Mouse (Mus musculus) gastrocnemius, postnatal 4 days (tissue): ENCODE measurements around the gene Prrc2c. TPM values are rescaled to one million over a fixed set of nuclear protein-coding genes. Genes with fewer than 3 reads are reported as not detected.
A peak's percentile ranks its signal among the peaks of the same experiment; 100 is the strongest.
"Not testable (repeated sequence)": the region's sequence is repeated elsewhere in the genome, so short reads cannot be mapped to it uniquely, and the experiment has no call there.

Source experiments
- DNase-seq, 2 experiments: peaks; one replicate each; pipeline ENCODE4 v3.0.0; 2021 to 2022; ENCODE audit warnings: low spot score in 2 of 2, mixed read lengths in 2 of 2
- long read RNA-seq, 2 experiments: library from polyadenylated mRNA; stranded (forward); transcript quantifications; one replicate each; pipeline ENCODE4 v2.0.0; 2021
- total RNA-seq, 2 experiments: library from RNA; stranded (reverse); gene quantifications; 2 replicates each; pipeline ENCODE4 v1.2.3; 2021

Gene Prrc2c
- total RNA-seq, result 100 to 1,000 TPM; 137 to 139 TPM
- long read RNA-seq, experiment 1, partial matches to known transcripts, result 1 of 26 reads
- long read RNA-seq, experiment 1, other reads (novel, unspliced or antisense), result 25 of 26 reads
- long read RNA-seq, experiment 2, partial matches to known transcripts, result 2 of 19 reads
- long read RNA-seq, experiment 2, other reads (novel, unspliced or antisense), result 17 of 19 reads

DNA sequence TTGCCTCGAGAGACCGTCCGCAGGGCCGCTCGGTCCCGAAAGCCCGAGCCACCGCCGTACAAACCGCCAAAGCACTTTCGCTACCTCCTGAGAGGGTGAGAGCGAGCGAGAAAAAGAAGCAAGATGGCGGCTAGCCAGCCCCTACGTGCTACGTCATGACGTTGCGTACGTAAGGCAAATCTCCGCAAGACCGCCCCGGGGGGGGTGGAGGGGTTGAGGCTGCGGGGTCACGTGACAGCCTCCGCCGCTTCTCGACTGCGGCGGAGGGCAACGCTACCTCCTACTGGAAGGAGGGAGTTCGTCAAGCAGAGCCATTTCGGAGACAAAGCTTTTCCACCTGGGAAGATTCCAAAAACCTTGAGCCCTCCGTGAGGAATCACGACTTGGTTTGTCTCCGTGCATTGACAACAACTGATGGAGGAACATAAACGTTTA, at the start of gene Prrc2c:
Gene Prrc2c, minus strand, starts transcription at position 156 of the 435 bp plus-strand sequence.
- peak; percentile 100 for DNase-seq

DNA sequence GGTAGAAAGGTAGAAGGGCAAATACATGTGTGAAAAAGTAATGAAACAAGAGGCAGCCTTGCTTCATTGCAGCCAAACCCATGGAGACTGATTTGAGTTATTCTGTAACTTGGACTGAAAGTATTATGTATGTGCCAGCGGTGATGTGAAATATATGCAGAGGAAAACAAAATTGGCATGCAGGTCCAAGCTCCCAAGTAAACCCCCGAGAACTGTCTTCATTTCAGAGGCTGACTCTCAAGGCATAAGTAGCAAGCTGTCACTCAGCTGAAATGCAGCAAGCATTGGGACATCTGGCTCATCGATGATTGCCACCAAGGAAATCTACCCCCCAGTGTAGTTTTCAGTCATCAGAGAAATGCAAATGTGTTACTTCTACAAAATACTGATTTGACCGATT, 44.9 kb upstream of the Prrc2c start:
- DNase-seq, result no peak

DNA sequence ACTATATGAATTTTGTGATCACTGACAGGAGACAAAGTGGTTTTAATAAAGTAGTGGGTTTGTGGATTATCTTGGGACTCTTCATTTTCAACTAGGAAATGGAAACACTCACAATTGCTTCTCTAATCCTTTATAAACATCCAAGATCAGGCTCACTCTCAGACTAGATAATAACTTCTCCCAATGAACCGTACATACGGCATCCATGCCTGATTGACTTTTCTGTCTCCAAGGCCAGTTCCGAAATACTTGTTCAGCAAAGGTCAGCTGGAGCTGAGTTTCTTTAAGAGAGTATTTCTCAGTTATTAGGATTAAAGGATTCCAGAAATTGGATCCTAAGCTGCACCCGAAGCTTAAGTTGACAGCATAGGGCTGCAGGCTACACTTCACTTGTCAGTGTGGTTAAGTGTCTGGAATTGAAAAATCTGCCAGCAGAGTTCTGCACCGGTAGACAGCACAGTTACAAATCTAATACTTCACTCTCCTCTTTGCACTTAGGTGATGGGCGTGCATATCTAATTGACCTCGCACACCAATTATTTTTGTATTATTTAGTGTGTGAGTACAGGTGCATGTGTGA, 43.4 kb upstream of the Prrc2c start:
- no peak for DNase-seq

DNA sequence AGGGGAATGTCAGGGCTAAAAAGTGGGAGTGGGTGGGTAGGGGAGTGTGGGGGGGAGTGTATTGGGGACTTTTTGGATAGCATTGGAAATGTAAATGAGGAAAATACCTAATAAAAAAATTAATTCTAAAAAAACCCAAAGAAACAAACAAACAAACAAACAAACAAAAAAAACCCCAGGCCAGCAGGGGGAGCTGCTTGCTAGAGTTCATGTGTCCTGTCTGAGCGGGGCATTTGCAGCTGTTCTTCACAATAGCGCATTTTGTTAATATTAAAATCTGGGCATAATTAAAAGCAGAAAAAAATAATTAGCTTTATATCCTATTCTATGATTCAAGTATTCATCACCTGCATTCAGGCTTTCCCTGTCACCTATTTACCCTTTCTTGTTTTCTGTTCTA, 40.7 kb upstream of the Prrc2c start:
- DNase-seq, result not testable (repeated sequence)

DNA sequence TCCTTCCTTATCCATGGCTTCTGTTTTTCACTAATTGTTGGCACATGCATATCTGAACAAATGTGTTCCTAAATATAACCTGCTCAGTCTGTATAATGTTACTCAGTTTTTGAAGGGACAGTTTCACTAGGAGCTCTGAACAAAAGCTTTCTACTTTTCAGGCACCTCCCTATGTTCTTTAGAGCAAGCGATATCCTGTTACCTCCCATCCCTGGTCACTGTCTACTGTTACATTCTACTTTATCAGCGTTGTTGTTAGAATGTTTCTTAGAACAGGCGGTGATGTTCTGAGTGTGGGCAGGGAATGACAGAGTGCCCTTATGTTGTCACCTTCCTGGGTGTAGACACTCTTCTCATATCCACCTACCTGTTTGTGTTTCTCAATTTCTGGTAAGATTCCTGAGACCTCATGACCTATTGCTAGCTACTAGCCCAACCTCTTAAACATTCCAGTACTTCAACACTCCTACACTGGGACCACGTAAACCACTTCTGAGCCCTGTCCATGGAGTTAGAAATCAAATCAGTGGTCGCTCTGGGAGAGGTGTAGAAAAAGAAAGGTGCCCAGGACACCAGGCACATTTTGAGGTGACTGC, 37.7 kb upstream of the Prrc2c start:
- DNase-seq, result no peak

DNA sequence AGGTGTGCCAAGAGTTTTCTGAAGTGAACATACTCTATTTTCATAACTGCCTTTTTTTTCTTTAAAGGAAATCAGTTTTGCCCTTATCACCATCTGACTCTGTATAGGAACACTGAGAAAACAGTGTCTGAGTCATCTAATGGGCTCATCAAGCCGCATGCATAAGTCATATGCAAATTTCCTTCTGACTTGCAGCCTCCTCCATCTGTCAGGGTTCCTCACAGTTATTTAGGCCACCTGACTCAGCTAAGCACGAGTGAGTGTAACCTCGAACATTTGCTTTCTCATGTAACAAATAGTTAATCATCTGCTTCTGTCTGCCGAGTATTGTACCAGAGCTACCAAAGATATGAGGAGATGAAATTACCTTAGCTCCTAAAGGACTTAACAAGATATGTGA, 33.3 kb upstream of the Prrc2c start:
- DNase-seq, result no peak

DNA sequence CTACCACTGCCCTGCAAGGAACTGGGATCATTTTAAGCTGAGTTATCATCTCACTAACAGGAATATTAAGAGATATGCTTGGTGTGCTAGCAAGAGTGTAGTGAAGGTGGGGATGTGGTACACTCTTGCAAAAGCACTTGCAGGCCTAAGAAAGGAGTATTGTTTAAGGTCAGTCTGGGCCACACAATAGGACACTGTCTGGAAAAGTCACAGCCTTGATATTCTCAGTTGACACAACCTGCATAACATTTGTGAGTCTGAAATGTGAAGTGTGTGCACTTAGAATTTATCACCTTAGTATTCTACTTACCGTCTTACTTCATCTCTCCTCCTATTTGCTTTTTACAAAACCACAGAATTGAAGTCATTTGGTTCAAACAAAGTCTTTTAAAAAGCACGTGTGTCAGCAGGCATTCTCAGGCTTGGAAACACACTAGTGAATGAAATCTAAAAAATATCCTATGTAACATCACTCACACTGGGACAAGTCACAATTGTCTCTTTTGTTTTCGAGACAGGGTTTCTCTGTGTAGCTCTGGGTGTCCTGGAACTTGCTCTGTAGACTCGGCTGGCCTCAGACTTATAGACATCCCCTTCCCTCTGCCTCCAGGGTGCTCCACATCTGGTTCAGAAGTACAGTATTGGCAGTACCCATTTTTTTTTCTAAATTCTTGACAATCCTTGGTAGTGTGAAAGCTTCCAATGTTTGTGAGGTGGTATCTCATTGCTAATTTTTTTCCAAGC, 31.4 kb upstream of the Prrc2c start:
- no peak for DNase-seq

DNA sequence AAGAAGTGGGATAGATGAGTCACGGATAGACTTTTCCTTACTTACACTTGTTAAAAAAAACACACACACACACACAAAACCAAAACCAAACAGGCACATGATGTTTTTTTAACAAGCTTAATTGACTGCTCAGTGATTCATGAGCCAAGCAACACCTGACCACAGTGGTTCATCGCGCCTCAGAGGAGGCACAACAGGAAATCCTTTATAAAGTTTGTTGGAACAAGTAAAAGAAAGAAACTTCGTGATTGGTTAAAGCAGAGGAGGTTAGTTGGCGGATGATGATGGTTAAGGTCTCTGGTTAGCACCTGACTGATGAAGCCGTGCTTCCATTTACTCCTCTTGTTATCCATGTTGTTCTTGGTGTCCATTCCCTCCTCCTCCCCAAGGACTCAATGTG, 11.7 kb upstream of the Prrc2c start:
- DNase-seq, result no peak

DNA sequence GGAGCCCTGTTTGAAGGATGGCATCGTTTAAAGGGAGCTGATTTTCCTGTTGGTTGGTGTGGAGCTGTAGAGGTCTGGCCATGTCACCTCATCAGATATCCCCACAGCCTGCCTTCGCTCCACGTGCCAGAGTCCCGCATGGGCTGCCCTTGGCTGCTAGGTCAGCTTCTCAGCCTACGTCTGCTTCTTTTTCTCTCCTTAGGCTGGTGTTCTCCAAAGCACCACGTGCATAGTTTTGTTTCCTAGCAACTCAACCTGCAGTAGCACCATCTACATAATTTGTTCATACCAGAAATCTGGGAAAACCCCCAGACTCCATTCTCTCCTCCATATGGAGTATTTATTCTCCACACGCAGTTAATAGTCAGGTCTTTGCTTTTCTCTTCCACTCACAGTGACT, 9.3 kb upstream of the Prrc2c start:
- DNase-seq, result no peak

DNA sequence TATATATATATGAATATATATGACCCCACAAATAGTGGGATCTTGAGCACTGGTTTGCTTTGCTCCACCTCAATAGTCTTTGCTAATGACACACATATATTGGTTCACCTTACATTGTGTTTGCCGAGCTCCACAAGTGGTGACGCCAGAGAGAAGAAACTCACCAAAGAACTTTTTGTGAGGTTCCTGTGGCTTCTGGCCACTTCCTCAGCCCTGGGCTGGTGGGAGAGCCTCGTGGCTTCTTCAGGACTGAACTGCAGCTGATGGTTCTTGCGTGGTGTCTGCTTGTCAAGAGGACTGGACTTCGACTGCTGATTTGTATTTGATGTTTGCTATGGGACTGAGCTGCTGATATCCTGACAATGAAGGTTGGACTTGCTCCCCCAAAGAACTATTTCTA, 8.4 kb upstream of the Prrc2c start:
- no peak for DNase-seq

DNA sequence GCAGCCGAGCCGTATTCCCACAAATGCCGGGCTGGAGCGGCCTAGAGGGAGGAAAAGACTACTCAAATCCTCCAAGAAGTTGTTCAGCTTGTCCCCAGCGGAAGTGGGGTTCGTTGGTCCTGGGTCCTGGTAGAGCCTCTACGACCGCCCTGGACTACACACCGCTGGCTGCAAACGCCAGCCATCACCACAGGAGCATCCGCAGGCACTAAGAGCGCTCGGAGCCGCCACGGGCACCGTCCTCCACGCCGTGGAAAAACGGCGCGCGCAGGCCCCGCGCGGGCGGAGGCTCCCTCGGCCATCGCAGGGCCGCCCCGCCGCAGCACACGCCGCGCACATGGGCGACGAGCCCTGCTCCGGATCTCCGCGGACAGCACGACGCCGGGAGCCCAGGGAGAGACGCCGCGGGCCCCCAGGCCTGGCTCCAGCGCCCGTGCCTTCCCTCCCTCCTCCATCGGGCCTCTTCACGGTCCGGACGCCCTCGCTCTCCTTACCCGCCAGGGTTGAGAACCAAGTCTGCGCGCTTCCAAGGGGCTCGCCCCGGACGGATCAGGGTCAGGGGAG, 443 bp downstream of the Prrc2c start:
- DNase-seq, result no peak

DNA sequence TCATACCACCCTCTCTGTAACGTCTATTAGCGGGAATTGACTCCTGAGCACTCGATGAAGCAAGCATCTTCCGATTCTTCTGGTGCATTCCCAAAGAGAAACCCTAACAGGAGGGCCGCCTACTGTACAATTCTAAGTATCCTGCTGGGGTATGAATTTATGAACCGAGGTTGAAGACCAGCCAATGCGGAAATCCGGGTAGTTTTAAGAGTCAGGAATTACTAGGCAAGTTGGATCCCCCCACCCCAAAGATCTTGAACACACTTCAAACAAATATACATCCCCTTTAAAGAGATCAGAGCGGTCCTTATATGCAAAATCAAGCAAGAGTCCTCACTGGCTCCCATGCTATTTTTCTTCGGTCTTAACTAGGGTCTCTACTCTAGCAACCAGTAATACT, 950 bp downstream of the Prrc2c start:
- peak in 1 of 2 experiments; percentile 64 for DNase-seq

DNA sequence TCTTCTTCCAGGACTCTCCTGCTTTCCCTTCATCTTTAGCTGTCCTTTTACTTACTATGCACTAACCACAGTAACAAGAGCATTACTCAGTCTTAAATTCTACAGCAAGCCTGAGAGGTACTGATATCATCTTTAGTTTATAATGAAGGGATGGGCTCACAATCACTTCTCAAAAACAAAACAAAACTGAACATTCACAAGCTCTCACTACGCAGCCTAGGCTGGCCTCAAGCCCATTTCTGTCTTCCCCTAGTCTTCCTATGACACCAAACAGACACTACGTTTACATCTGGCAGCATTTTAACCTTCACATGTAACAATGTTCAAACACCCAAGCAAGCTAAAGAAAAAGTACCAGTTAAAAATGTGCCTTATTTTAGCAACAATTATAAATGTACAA, 1.9 kb downstream of the Prrc2c start:
- DNase-seq, result no peak

DNA sequence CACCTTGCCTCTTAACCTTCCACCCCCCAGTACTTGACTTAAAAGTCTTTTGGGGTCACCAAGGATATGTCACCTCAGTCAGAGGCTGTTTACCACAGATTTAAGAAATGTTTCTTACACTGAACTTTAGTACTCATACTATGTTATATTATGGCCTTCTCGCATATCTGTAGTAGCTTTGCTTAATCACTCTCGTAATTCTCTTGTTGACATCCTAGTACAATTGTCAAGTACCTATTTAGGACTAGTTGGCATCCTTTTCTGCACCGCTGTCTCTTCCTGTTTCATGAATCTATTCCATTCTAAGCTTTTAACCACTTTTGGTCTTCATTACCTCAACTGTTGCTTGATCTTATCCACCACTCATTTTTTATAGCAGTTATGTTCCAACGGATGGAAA, 5.3 kb downstream of the Prrc2c start:
- DNase-seq, result no peak

DNA sequence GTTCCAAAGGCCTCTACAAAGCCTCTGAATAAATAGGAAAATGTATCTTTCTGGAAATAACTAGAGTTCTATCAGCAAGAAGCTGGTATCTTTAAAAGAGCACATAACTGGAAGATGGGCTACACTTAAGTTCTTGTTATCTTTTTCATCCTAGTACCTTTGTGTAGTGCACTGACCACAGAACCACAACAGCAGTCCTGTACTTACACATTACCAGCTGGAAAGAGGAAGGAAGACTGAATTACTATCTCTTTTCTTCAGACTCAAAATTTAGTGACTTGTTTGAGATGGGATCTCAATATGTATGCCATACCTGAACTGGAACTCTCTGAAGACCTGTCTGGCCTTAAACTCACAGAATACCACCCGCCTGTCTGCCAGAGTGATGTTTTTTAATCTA, 6.1 kb downstream of the Prrc2c start:
- DNase-seq, result no peak

DNA sequence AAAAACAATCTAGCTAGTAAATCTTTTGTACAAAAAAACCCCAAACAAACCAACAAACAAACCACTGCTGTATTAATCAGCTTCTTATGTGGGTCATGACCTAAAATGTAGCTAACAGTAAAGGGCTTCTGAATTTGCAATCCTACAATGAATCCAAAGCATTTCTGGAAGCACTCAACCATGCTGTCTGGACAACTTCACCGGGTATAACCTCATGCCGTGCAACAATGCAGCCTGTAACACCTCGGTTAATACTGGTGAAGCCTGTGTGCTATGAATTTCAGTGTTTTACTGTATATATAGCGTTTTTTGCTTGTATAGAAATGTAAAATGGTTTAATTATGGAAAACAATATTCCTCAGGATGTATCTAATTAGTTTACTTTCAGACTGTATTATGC, 8.3 kb downstream of the Prrc2c start:
- no peak for DNase-seq

DNA sequence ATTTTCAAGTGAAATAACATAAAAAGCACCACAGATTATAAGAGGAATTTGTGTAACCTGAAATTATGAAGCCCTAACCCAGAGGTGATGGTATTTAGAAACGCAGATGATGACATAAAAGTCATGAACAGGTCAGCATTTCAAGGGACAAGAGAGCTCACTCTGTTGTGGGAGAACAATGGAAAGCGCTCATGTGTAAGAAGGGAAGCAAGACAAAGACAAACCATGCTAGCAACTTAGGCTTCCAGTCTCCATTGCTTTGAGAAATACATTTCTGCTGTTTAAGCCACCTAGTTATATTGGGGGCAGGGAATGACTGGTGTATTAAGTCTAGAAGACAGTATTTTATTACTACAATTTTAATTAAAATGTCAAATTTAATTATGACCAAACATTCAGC, 10.9 kb downstream of the Prrc2c start:
- DNase-seq, result no peak

DNA sequence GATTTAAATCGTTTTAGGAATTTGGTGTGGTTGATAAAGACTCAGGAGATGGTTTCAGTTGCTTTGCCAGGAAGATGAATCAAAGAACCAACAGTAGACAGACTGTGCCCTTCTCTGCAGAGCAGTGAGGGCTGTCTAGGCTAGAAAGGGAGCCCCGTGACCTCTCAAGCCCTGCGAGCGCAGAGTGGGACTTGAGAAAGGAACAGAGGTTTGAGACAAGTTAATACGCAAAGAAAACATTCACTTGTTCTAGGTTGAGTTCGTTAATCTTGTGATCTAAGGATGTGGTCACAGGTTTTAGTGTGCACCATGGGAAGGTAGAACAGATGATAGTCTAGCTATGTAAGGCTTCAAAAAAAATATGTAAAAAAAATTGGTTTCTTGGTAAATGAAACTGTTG, 12.4 kb downstream of the Prrc2c start:
- no peak for DNase-seq

DNA sequence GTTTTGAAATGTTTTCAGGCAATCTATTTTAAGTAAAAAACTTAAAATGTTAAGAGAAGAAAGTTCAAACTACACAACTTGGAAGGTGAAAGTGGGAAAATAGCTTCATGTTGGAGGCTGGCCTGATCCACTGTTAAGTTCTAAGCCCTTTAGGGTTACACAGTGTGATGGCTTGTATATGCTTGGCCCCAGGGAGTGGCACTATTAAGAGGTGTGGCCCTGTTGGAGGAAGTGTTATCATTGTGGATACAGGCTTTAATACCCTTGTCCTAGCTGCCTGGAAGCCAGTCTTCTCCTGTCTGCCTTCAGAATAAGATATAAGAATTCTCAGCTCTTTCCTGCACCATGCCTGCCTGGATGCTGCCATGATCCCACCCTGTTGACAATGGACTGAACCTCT, 16.7 kb downstream of the Prrc2c start:
- no peak for DNase-seq

DNA sequence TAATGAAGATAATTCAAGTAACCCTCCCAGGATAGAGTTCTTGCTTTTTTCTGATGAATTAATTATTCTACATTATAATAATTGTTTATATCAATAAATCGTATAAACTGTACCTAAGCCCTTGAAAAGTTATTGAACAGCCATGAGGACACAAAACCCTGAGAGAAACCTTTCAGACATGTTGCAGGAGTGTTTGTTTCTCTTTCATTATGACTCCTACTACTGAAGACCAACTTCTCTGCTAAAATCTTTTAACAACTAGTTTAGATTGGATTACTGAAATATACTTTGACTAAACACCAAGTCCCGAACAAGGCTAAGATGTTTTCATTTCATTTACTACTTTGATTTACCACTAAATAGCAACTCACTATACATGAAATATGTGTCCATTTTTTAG, 19.7 kb downstream of the Prrc2c start:
- DNase-seq, result no peak

DNA sequence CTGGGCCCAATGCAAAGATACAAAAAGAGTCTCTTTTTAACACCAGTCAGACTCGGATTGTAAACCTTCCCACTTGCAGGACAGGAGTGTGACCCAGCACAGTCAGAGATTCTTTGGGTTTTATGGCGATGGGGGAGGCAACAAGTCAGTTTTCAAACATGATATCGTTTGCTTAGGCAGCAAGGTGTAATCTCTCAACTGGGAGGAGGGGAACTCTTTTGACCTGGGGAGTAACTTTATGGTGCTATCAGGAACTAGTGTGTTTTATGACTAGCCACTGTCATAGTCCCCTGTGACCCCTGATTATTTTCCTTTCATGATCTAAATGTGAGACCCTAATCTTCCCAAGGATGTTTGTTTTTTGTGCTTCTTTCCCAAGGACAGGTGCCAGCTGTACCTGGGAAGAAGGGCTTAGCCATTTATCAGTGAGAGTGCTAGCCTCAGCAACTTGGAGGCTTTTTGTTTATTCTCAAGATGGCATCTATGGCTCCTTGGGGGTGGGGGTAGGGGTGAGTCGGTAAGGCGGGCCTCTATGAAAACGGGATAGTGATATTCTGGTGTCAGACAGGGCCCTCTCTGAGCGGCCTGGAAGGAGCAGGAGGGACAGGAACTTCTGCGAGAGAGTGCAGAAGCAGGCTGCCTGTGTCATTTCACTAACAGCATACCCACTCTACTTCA, 39.8 kb downstream of the Prrc2c start:
- no peak for DNase-seq
